Mouse (Mus musculus): ENCODE data around the gene Mtmr14. TPM values are rescaled to one million over a fixed set of nuclear protein-coding genes. Genes with fewer than 3 reads are reported as not detected.
A peak's percentile ranks its signal among the peaks of the same experiment; 100 is the strongest.

Mtmr14 gene
- total RNA-seq (2021) = 10 to 100 TPM; 14.6 to 15.3 TPM
- long read RNA-seq, experiment 1, transcript Mtmr14-201 (19 exons, 2,676 nt) = major isoform, 7 of 23 reads
- long read RNA-seq, experiment 1, partial matches to known transcripts = 1 of 23 reads
- long read RNA-seq, experiment 1, other reads (novel, unspliced or antisense) = 15 of 23 reads
- long read RNA-seq, experiment 2, transcript Mtmr14-201 (19 exons, 2,676 nt) = major isoform, 10 of 23 reads
- long read RNA-seq, experiment 2, partial matches to known transcripts = 0 of 23 reads
- long read RNA-seq, experiment 2, other reads (novel, unspliced or antisense) = 13 of 23 reads

DNA sequence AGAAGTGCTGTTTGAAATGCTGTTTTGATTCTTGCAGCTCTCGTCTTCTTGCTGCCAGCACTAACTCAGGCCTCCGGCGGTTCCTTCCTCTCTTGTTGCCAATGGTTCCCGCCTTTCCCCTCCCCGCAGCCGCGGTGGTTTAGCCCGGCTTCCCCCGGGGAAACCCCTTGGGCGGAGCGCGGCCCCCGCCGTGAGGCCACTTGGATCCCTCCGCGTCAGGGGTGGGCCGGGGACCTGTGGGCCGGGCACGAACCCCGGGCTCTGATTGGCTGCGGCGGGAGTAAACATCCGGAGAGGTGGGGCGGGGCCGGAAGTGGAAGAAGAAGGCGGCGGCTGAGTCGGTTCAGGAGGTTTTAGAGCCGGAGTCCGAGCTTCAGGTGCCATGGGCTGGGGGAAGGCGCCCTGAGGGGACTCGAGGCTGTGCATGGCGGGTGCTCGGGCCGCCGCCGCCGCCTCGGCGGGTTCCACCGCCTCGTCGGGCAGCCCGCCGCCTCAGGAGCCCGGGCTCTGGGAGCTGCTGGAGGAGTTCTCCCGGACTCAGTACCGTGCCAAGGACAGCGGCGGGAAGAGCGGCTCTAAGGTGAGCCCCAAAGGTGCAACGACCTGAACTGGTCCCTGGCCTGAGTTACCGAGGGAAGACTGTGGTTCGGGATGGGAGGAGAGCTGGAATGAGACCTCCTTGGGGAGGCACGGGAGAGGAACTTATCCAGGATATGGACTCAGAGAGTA is at the start of gene Mtmr14:
TSS of gene Mtmr14 (plus strand) at position 302 of the 729 bp plus-strand sequence.
- no peak for TF ChIP-seq CTCF (IDR thresholded peaks at IDR 0.05)
- peak within 1 kb of the TSS; percentile 94 for H3K4me3 ChIP-seq
- peak within 1 kb of the TSS; percentile 85 for H3K27ac ChIP-seq
- intact Hi-C loops (cut with DNase I) = loop anchor here (1.0 to 5.0 kb wide), 4 partner anchors 42 to 190 kb away; partner anchors contain the start of genes Arpc4, Brpf1, Lhfpl4 and Tada3
- peak; percentile 99 to 100 for DNase-seq (ENCODE audit: extremely low spot score in 1 of 2, low spot score in 2 of 2)

DNA sequence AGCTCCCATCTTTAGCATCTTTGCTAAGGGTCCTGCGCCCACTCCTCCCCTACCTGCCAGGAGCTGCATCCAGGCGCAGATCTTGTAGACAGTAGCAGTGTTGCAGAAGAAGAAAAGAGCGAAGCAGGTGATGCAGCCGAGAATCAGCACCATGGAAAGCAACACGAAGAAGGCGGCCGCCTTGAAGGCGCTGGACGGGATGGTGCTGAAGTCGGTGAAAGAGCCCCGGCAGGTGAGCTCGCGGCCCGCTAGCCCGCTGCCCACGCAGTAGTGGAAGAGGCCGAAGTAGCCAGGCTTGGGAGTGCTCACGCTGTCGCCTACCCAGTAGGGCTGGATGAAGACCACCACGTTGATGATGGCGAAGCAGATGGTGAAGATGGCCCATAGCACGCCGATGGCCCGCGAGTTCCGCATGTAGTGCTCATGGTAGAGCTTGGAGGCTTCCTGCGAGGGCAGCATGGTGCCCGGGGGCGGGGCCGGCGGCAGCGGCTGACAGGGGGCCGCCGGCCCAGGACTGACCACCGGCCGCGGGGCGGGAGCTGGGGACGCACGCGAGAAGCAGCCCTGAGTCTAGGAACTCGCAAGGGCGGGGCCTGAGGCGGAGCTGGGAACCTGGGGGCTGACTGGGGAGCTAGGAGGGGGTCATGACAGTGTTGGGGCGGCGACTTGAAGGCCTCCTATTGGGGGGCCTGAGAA is 43.7 kb upstream of the Mtmr14 start:
- intact Hi-C loops (cut with DNase I) = no loop called here
- H3K4me3 ChIP-seq = peak overlapping the region; percentile 72
- no peak for TF ChIP-seq CTCF (IDR thresholded peaks at IDR 0.05)
- peak in 1 of 2 experiments; percentile 43 for DNase-seq (ENCODE audit: extremely low spot score in 1 of 2, low spot score in 2 of 2)
- no peak overlapping the region for H3K27ac ChIP-seq

DNA sequence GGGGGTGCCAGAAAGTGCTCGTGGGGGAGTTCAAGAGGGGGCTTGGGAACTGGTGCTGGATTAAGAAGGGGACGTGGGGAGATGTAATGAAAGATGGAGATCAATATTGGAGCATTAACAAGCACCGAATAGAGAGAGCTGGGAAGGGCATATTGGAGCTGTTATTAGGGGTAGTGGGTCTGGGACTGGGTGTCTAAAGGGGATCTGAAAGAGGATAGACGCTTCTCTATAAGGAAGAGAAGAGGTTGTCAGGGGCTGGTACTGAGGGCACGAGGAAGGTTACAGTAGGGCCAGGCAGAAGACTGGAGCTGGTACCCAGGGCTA is 43.2 kb upstream of the Mtmr14 start:
- TF ChIP-seq CTCF (IDR thresholded peaks at IDR 0.05) = no peak
- DNase-seq (ENCODE audit: extremely low spot score in 1 of 2, low spot score in 2 of 2) = no peak
- intact Hi-C loops (cut with DNase I) = no loop called here
- Histone ChIP-seq H3K27ac (peak overlapping the region; percentile 86), H3K4me3 (peak overlapping the region; percentile 72)

GRCm38 (mm10) chr6:113194841-113195595 is 42.6 kb upstream of the Mtmr14 start, which contains the start of gene Lhfpl4:
Gene Lhfpl4, minus strand, starts transcription at chr6:113195384.
- TF ChIP-seq CTCF (IDR thresholded peaks at IDR 0.05) = no peak
- DNase-seq (ENCODE audit: extremely low spot score in 1 of 2, low spot score in 2 of 2) = peak; percentile 62 to 68
- H3K27ac ChIP-seq = peak within 1 kb of the TSS; percentile 86
- peak within 1 kb of the TSS; percentile 72 for H3K4me3 ChIP-seq
- intact Hi-C loops (cut with DNase I) = loop anchor here (1.0 kb wide), 1 partner anchor 42 kb away; the partner anchor contains the start of gene Mtmr14

DNA sequence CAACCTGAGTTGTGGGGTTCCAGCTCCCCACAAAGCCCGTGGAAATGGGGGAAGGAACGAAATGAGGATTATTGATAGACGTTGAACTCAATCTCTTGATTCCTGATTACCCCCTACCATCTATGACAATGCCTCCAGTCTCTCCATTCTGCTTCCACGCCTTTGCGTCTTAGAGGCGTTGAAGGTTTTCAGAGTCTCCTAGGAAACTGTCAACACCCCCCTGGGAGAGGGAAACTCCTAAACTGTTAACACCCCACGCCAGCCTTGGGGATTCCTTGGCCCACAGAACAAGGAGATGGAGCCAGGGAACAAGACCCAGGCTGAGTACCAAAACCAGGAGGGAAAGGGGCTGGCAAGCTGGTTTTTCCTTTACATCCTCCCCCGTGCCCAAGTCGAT is 42.0 kb upstream of the Mtmr14 start:
- Histone ChIP-seq H3K27ac (peak overlapping the region; percentile 86), H3K4me3 (peak overlapping the region; percentile 72)
- intact Hi-C loops (cut with DNase I) = loop anchor here (1.0 kb wide), 1 partner anchor 42 kb away; the partner anchor contains the start of gene Mtmr14
- peak in 1 of 2 experiments; percentile 34 for DNase-seq (ENCODE audit: extremely low spot score in 1 of 2, low spot score in 2 of 2)
- no peak for TF ChIP-seq CTCF (IDR thresholded peaks at IDR 0.05)

DNA sequence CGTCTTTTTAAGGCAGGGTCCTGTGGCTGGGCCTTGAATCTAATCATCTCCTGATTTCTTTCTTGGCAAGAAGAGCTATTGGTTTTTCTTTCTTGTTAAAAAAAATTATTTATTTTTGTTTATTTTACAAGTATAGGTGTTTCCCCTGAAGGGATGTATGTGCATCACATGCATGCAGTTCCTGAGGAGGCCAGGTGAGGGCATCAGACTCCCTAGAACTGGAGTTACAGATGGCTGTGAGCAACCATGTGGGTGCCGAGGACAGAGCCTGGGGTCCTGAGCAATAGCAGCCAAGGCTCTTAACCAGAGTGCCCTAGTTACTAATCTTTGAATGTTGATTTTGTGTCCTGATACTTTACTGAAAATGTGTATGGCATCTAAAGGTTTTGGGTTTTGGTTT is 21.4 kb upstream of the Mtmr14 start:
- H3K4me3 ChIP-seq = no peak overlapping the region
- no peak for DNase-seq (ENCODE audit: extremely low spot score in 1 of 2, low spot score in 2 of 2)
- H3K27ac ChIP-seq = no peak overlapping the region
- TF ChIP-seq CTCF (IDR thresholded peaks at IDR 0.05) = no peak; the same call in 1 of the 2 replicates
- intact Hi-C loops (cut with DNase I) = no loop called here

- Histone ChIP-seq H3K4me3 (no peak overlapping the region), H3K27ac (no peak overlapping the region)
- DNase-seq (ENCODE audit: extremely low spot score in 1 of 2, low spot score in 2 of 2) = no peak
- no peak for TF ChIP-seq CTCF (IDR thresholded peaks at IDR 0.05)
- intact Hi-C loops (cut with DNase I) = no loop called here
Measured at GRCm38 (mm10) chr6:113225798-113226197, 11.8 kb upstream of the Mtmr14 start.

GRCm38 (mm10) chr6:113226705-113227104 is 10.9 kb upstream of the Mtmr14 start:
- TF ChIP-seq CTCF (IDR thresholded peaks at IDR 0.05) = no peak
- no peak overlapping the region for H3K4me3 ChIP-seq
- no peak for DNase-seq (ENCODE audit: extremely low spot score in 1 of 2, low spot score in 2 of 2)
- intact Hi-C loops (cut with DNase I) = no loop called here
- H3K27ac ChIP-seq = no peak overlapping the region

DNA sequence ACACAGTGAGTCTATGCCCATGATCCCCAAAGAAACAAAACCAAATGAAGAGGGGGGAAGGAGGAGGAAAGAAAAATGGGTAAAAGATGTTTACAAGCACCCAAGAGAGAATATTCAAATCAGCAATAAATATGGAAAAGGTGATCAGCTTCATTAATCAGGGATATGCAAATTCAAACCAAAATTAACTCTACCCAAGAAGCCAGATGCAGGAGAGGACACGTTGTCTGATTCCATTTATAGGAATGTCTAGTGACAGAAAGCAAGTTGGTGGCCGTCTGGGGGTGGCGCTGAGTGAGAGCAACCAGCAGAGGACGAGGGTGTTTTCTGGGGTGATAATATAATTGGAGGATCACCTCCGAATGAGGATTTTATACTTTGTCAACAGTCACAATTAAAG is 2.5 kb upstream of the Mtmr14 start:
- no peak for TF ChIP-seq CTCF (IDR thresholded peaks at IDR 0.05)
- no peak overlapping the region for H3K4me3 ChIP-seq
- intact Hi-C loops (cut with DNase I) = loop anchor here (5.0 kb wide), 3 partner anchors 72 to 188 kb away; partner anchors contain the start of genes Arpc4, Brpf1, Tada3 and Thumpd3
- no peak for DNase-seq (ENCODE audit: extremely low spot score in 1 of 2, low spot score in 2 of 2)
- no peak overlapping the region for H3K27ac ChIP-seq

DNA sequence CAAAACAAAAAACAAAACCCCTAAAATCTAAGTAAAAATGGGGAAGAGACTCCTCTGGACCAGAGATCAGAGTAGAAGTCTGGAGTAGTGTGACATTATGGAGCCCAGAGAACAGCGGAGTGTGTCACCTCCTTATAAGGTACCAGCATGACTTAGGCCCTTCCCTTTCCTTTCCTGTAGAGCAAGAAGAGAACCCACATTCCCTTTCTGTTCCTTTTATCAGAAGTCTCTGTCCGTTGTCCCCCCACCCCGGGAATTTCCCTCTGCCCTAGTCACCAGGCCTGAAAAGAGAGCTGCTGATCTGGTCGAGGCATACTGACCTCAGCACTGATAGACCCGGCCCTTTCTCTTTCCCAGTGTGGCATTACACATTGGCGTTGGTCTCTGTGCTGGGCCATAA is 799 bp downstream of the Mtmr14 start:
- no peak overlapping the region for H3K27ac ChIP-seq
- no peak for TF ChIP-seq CTCF (IDR thresholded peaks at IDR 0.05)
- no peak for DNase-seq (ENCODE audit: extremely low spot score in 1 of 2, low spot score in 2 of 2)
- peak overlapping the region; percentile 94 for H3K4me3 ChIP-seq
- intact Hi-C loops (cut with DNase I) = loop anchor here (5.0 kb wide), 3 partner anchors 69 to 191 kb away; partner anchors contain the start of genes Arpc4, Brpf1, Tada3 and Thumpd3

DNA sequence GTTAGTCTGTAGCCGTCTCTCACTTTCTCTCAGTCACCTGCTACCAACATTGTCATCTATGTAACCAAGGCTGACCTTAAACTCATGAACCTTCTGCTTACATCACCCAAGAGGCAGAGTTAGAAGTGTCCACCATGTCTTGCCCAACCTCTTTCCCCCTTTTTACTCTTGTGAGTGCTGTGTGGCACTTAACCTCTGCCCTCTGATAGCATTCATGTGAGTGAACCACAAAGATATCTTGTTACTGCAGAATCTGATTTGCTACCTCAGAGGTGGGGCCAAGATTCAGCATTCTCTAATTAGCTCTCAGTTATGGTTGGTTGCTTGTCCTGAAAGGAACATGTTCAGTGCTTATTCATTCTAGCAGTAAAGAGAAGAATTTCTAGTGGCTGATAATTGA is 5.1 kb downstream of the Mtmr14 start:
- no peak for TF ChIP-seq CTCF (IDR thresholded peaks at IDR 0.05)
- Histone ChIP-seq H3K4me3 (no peak overlapping the region), H3K27ac (no peak overlapping the region)
- DNase-seq (ENCODE audit: extremely low spot score in 1 of 2, low spot score in 2 of 2) = no peak
- intact Hi-C loops (cut with DNase I) = no loop called here

Data from left cerebral cortex, adult 2 months (tissue).